Mouse (Mus musculus) CH12.LX (cell line): ENCODE data around the gene Olfr1223. TPM values are rescaled to one million over a fixed set of nuclear protein-coding genes. Genes with fewer than 3 reads are reported as not detected.

Experiments used
- DNase-seq: peaks from one replicate; pipeline ENCODE4 v3.0.0-alpha.2; 2013; ENCODE audit errors: extremely low read depth
- H3K27ac ChIP-seq: 2 replicates; pipeline ENCODE4 v1.5.1; 2012; ENCODE audit warnings: low read depth, mild to moderate bottlenecking, control low read depth, moderate library complexity; ENCODE audit not compliant: insufficient read depth
- H3K27me3 ChIP-seq: replicated peaks from 2 replicates; pipeline ENCODE3; 2012; ENCODE audit warnings: inconsistent platforms
- H3K36me3 ChIP-seq, 2 experiments: replicated peaks in 1 of 2; 2 replicates each; pipeline versions ENCODE3 to v1.6.1; 2012; ENCODE audit warnings: inconsistent platforms in 1 of 2, low read length in 1 of 2, mild to moderate bottlenecking in 1 of 2, mixed read lengths in 1 of 2, moderate library complexity in 1 of 2; ENCODE audit not compliant: control insufficient read depth in 1 of 2, insufficient read depth in 1 of 2
- H3K4me1 ChIP-seq, 2 experiments: 2 replicates each; pipeline ENCODE4 v1.6.1; 2012; ENCODE audit warnings: inconsistent platforms in 1 of 2, moderate library complexity in 1 of 2; ENCODE audit not compliant: insufficient read depth in 2 of 2, control insufficient read depth in 1 of 2
- H3K4me2 ChIP-seq: 2 replicates; pipeline ENCODE4 v1.6.1; 2012; ENCODE audit warnings: low read depth, mild to moderate bottlenecking, control low read depth; ENCODE audit not compliant: poor library complexity, insufficient read depth, severe bottlenecking
- H3K4me3 ChIP-seq, 3 experiments: fragments of 150-350 bp in 1 of 3; sonication (generic) in 1 of 3; replicated peaks in 1 of 3; 2 replicates each; pipeline versions ENCODE3 to v1.5.1; 2011 to 2012; ENCODE audit warnings: low read depth in 2 of 3, low read length in 2 of 3, mild to moderate bottlenecking in 2 of 3, moderate library complexity in 2 of 3, control low read depth in 1 of 3, improper control_type of control experiment in 1 of 3, inconsistent platforms in 1 of 3, mixed read lengths in 1 of 3; ENCODE audit not compliant: poor library complexity in 1 of 3
- H3K79me2 ChIP-seq: replicated peaks from 2 replicates; pipeline ENCODE4 v1.6.1; 2012; ENCODE audit warnings: mild to moderate bottlenecking, moderate library complexity; ENCODE audit not compliant: control insufficient read depth, poor library complexity, insufficient read depth, severe bottlenecking; ENCODE audit errors: extremely low read depth
- H3K9ac ChIP-seq: 2 replicates; pipeline ENCODE4 v1.6.1; 2012; ENCODE audit warnings: low read depth, mild to moderate bottlenecking, control low read depth, moderate library complexity; ENCODE audit not compliant: insufficient read depth
- H3K9me3 ChIP-seq: replicated peaks from 2 replicates; pipeline ENCODE3; 2012; ENCODE audit warnings: low read length, inconsistent platforms, mixed read lengths
- CHD2 ChIP-seq: IDR thresholded peaks from 2 replicates; pipeline ENCODE4 v1.6.1; 2011; ENCODE audit warnings: low read length, improper control_type of control experiment
- ELF1 ChIP-seq: IDR thresholded peaks from 2 replicates; pipeline ENCODE4 v1.6.1; 2014; ENCODE audit warnings: low read depth, mild to moderate bottlenecking, inconsistent platforms, low read length, improper control_type of control experiment
- GABPA ChIP-seq: IDR thresholded peaks from 2 replicates; pipeline ENCODE4 v1.6.1; 2012; ENCODE audit warnings: low read depth, low read length, improper control_type of control experiment, inconsistent platforms; ENCODE audit not compliant: insufficient replicate concordance
- JUND ChIP-seq: conservative IDR thresholded peaks from 2 replicates; pipeline ENCODE4 v1.6.1; 2011; ENCODE audit warnings: low read depth, low read length, improper control_type of control experiment
- MAX ChIP-seq: IDR thresholded peaks from 2 replicates; pipeline ENCODE4 v1.6.1; 2011; ENCODE audit warnings: low read length, improper control_type of control experiment
- MYC ChIP-seq: IDR thresholded peaks from 2 replicates; pipeline ENCODE4 v1.6.1; 2011; ENCODE audit warnings: low read depth, mild to moderate bottlenecking, improper control_type of control experiment, low read length
- NRF1 ChIP-seq: IDR thresholded peaks from 2 replicates; pipeline ENCODE4 v1.6.1; 2014; ENCODE audit warnings: low read depth, mild to moderate bottlenecking, inconsistent platforms, low read length, improper control_type of control experiment, moderate library complexity
- PAX5 ChIP-seq: IDR thresholded peaks from 2 replicates; pipeline ENCODE4 v1.6.1; 2012; ENCODE audit warnings: low read length, inconsistent platforms, mixed read lengths
- POLR2AphosphoS2 ChIP-seq: IDR thresholded peaks from 2 replicates; pipeline ENCODE4 v1.6.1; 2011; ENCODE audit warnings: low read depth, low read length, improper control_type of control experiment
- RAD21 ChIP-seq: IDR thresholded peaks from 2 replicates; pipeline ENCODE4 v1.6.1; 2011; ENCODE audit warnings: low read depth, mild to moderate bottlenecking, low read length, improper control_type of control experiment, moderate library complexity
- RCOR1 ChIP-seq: conservative IDR thresholded peaks from 2 replicates; pipeline ENCODE4 v1.6.1; 2012; ENCODE audit warnings: low read depth, mild to moderate bottlenecking, inconsistent platforms, low read length, improper control_type of control experiment
- SIN3A ChIP-seq: IDR thresholded peaks from 2 replicates; pipeline ENCODE4 v1.6.1; 2012; ENCODE audit warnings: low read length, improper control_type of control experiment, inconsistent platforms
- SMC3 ChIP-seq: IDR thresholded peaks from 2 replicates; pipeline ENCODE4 v1.6.1; 2011; ENCODE audit warnings: low read depth, low read length, improper control_type of control experiment
- TBP ChIP-seq: conservative IDR thresholded peaks from 2 replicates; pipeline ENCODE4 v1.6.1; 2011; ENCODE audit warnings: low read depth, low read length, improper control_type of control experiment
- TCF12 ChIP-seq: IDR thresholded peaks from 2 replicates; pipeline ENCODE4 v1.6.1; 2014; ENCODE audit warnings: low read depth, mild to moderate bottlenecking, inconsistent platforms, low read length, improper control_type of control experiment
- ZKSCAN1 ChIP-seq: IDR thresholded peaks from 2 replicates; pipeline ENCODE4 v1.6.1; 2012; ENCODE audit warnings: low read depth, inconsistent platforms, low read length, improper control_type of control experiment, borderline replicate concordance
- ZMIZ1 ChIP-seq: IDR thresholded peaks from 2 replicates; pipeline ENCODE4 v1.6.1; 2012; ENCODE audit warnings: low read depth, mild to moderate bottlenecking, inconsistent platforms, low read length, improper control_type of control experiment
- dilution Hi-C: fragments of 300-500 bp; cut with MboI; formaldehyde crosslinking; loops from 2 replicates; pipeline ENCODE4 v1.14.3; 2020; ENCODE audit warnings: low sequenced_read_pairs; ENCODE audit not compliant: extremely low pct_unique_long_range_greater_than_20kb, extremely low pct_ligation_motif_present
- in situ Hi-C: fragments of 300-500 bp; cut with MboI; formaldehyde crosslinking; loops from 3 replicates; pipeline ENCODE4 v1.14.3; 2019; ENCODE audit warnings: low sequenced_read_pairs, low pct_ligation_motif_present, low pct_unique_long_range_greater_than_20kb, mixed read lengths
- polyA plus RNA-seq: library from polyadenylated mRNA; unstranded; fragments of >175 nt; gene quantifications from 2 replicates; pipeline ENCODE4 v1.2.1, GENCODE M21; 2012; ENCODE audit warnings: low read depth; ENCODE audit not compliant: insufficient read length
- total RNA-seq, 2 experiments: library from RNA; depleted of rRNA; stranded (reverse); fragments of 300-350 nt in 1 of 2; fragments of >200 nt in 1 of 2; gene quantifications; 2 replicates each; pipeline ENCODE4 v1.2.3; 2012 to 2014

The Olfr1223 gene
- total and polyA plus RNA-seq, 3 experiments, result not detected

GRCm38 (mm10) chr2:89132954-89133353 is 18.4 kb downstream of the Olfr1223 start, which contains the start of gene Olfr1222:
Olfr1222 (minus strand) TSS chr2:89133054.
- H3K4me2 ChIP-seq, result no peak within 1 kb of the TSS
- no peak within 1 kb of the TSS for H3K9ac ChIP-seq
- dilution Hi-C loops (no loop called here), in situ Hi-C loops (no loop called here)
- H3K27ac ChIP-seq, result no peak within 1 kb of the TSS
- H3K79me2 ChIP-seq, result no peaks in the 10 kb centered on the region
- H3K27me3 ChIP-seq, result no peaks in the 10 kb centered on the region
- H3K4me3 ChIP-seq, result no peak within 1 kb of the TSS
- H3K9me3 ChIP-seq, result peaks cover 10% of the 10 kb centered on the region
- H3K4me1 ChIP-seq, result no peaks in the 10 kb centered on the region
- DNase-seq, result no peak
- TF ChIP-seq MAX, result no peak
- TF ChIP-seq POLR2AphosphoS2, result no peak
- TF ChIP-seq ZMIZ1, result no peak
- TF ChIP-seq ELF1, result no peak
- TF ChIP-seq GABPA, result no peak
- TF ChIP-seq TCF12, result no peak
- no peak for TF ChIP-seq RAD21
- no peaks in the 10 kb centered on the region for H3K36me3 ChIP-seq

GRCm38 (mm10) chr2:89117183-89117582 is 34.2 kb downstream of the Olfr1223 start, which contains the start of gene Olfr1221:
Olfr1221 (minus strand) TSS chr2:89117283.
- no peak within 1 kb of the TSS for H3K4me2 ChIP-seq
- H3K9me3 ChIP-seq, result peaks cover 7% of the 10 kb centered on the region
- no peak within 1 kb of the TSS for H3K4me3 ChIP-seq
- DNase-seq, result no peak
- no peaks in the 10 kb centered on the region for H3K27me3 ChIP-seq
- TF ChIP-seq SIN3A (no peak), ZKSCAN1 (no peak), PAX5 (no peak)
- dilution Hi-C loops, result no loop called here
- in situ Hi-C loops, result no loop called here
- H3K79me2 ChIP-seq, result no peaks in the 10 kb centered on the region
- H3K36me3 ChIP-seq, result no peaks in the 10 kb centered on the region
- no peaks in the 10 kb centered on the region for H3K4me1 ChIP-seq
- H3K27ac ChIP-seq, result no peak within 1 kb of the TSS
- no peak within 1 kb of the TSS for H3K9ac ChIP-seq

DNA sequence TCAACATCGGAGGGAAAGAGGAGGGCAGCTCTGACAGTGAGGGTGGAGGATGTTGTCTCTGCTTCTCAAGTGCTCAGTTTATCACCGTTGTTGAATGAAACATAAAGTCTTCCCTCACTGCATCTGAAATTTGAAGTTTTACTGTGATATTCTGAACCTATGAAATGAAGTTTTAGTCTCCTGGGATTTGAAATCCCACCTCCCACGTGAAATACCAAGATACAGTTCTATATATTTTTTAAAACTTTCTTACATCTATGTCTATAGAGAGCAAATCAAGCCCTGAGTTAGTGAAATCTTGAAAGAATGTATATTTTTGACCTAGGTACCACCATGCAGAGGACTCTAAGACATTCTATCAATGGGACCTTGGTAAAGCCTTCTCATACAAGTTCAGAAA is 44.6 kb downstream of the Olfr1223 start, which contains the start of gene Olfr1220:
Gene Olfr1220, minus strand, starts transcription at position 101 of the 400 bp plus-strand sequence.
- H3K79me2 ChIP-seq, result no peaks in the 10 kb centered on the region
- no peaks in the 10 kb centered on the region for H3K4me1 ChIP-seq
- no peaks in the 10 kb centered on the region for H3K27me3 ChIP-seq
- no peak for DNase-seq
- no peak within 1 kb of the TSS for H3K27ac ChIP-seq
- in situ Hi-C loops, result no loop called here
- TF ChIP-seq PAX5, result no peak
- TF ChIP-seq MYC, result no peak
- TF ChIP-seq CHD2, result no peak
- TF ChIP-seq ZKSCAN1, result no peak
- no peak for TF ChIP-seq SIN3A
- no peak for TF ChIP-seq NRF1
- no peak for TF ChIP-seq TBP
- TF ChIP-seq RAD21, result no peak
- no peak for TF ChIP-seq ELF1
- TF ChIP-seq SMC3, result no peak
- no peak for TF ChIP-seq JUND
- TF ChIP-seq POLR2AphosphoS2, result no peak
- no peak for TF ChIP-seq ZMIZ1
- TF ChIP-seq RCOR1, result no peak
- dilution Hi-C loops, result no loop called here
- H3K9ac ChIP-seq, result no peak within 1 kb of the TSS
- H3K4me2 ChIP-seq, result no peak within 1 kb of the TSS
- no peaks in the 10 kb centered on the region for H3K36me3 ChIP-seq
- H3K9me3 ChIP-seq, result peaks cover 17% of the 10 kb centered on the region
- no peak within 1 kb of the TSS for H3K4me3 ChIP-seq
